Mouse (Mus musculus) liver, postnatal 0 days (tissue): ENCODE results near the gene Dagla.

Experiments used
- CTCF ChIP-seq: sonication (generic); IDR thresholded peaks from 2 replicates; pipeline ENCODE4 v1.5.1; 2016; ENCODE audit warnings: antibody characterized with exemption, low read depth
- EP300 ChIP-seq: IDR thresholded peaks from 2 replicates; pipeline ENCODE4 v1.6.1; 2016; ENCODE audit warnings: antibody characterized with exemption, low read depth, mild to moderate bottlenecking

DNA sequence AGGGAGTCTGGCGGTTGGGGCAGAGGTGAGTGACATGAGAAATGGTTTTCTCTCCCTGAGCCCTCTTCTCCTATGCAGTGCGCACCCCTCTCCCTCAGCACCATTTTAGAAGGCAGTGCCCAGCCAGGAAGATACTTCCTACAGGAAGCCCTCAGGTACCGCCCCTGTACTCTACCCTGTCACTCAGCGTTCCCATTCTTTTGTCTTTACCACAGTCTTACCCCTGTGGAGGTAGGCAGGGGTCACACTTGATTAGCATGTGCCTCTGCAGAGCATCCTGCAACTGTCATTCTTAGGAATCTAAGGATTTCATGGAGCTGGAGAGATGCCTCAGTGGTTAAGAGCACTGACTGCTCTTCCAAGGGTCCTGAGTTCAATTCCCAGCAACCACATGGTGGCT lies 81.1 kb downstream of the Dagla start:
- TF ChIP-seq EP300 (no peak), CTCF (no peak)
